Mouse (Mus musculus) limb, embryonic 15.5 days (tissue): ENCODE measurements around the gene Pkn3. TPM values are rescaled to one million over a fixed set of nuclear protein-coding genes. Genes with fewer than 3 reads are reported as not detected.
"Not testable (repeated sequence)": the region's sequence is repeated elsewhere in the genome, so short reads cannot be mapped to it uniquely, and the experiment has no call there.

Experiments used
- ATAC-seq: fragments of 200-750 bp; cut with Nextera tagmentation; 2 replicates; pipeline ENCODE4 v1.8.0; 2017; ENCODE audit warnings: low read depth, moderate TSS enrichment; ENCODE audit not compliant: insufficient number of reproducible peaks, low FRiP score, low TSS enrichment
- H3K27ac ChIP-seq: fragments of 300-500 bp; sonication (generic); 2 replicates; pipeline ENCODE4 v1.5.1; 2015; ENCODE audit warnings: moderate library complexity, mild to moderate bottlenecking, inconsistent platforms
- H3K27me3 ChIP-seq: fragments of 300-500 bp; sonication (generic); 2 replicates; pipeline ENCODE4 v1.6.1; 2015; ENCODE audit warnings: inconsistent platforms
- H3K36me3 ChIP-seq: fragments of 300-500 bp; sonication (generic); 2 replicates; pipeline ENCODE4 v1.6.1; 2015; ENCODE audit warnings: inconsistent platforms
- H3K4me1 ChIP-seq: fragments of 300-500 bp; sonication (generic); 2 replicates; pipeline ENCODE4 v1.6.1; 2015; ENCODE audit warnings: inconsistent platforms
- H3K4me2 ChIP-seq: fragments of 300-500 bp; sonication (generic); 2 replicates; pipeline ENCODE4 v1.6.1; 2015; ENCODE audit warnings: mild to moderate bottlenecking, inconsistent platforms
- H3K4me3 ChIP-seq: fragments of 300-500 bp; sonication (generic); 2 replicates; pipeline ENCODE4 v1.5.1; 2015; ENCODE audit warnings: mild to moderate bottlenecking, inconsistent platforms
- H3K9ac ChIP-seq: fragments of 300-500 bp; sonication (generic); 2 replicates; pipeline ENCODE4 v1.6.1; 2015; ENCODE audit warnings: inconsistent platforms
- H3K9me3 ChIP-seq: fragments of 300-500 bp; sonication (generic); 2 replicates; pipeline ENCODE4 v1.6.1; 2016; ENCODE audit warnings: inconsistent platforms
- WGBS: fragments of 180-500 bp; shearing (Covaris S2); methylation state at CpG from one replicate; pipeline ENCODE4 v1.1.7; 2015; 5-methylcytosine and 5-hydroxymethylcytosine counted together
- polyA plus RNA-seq: library from polyadenylated mRNA; unstranded; fragments of >200 nt; fragmentation: Nextera tagmentation; extraction: Ambion mirVana; gene quantifications from 2 replicates; pipeline ENCODE4 v1.2.1, GENCODE M21; 2015

The Pkn3 gene
- polyA plus RNA-seq, 1 experiment from 2014 or later, result 8.6 TPM

DNA sequence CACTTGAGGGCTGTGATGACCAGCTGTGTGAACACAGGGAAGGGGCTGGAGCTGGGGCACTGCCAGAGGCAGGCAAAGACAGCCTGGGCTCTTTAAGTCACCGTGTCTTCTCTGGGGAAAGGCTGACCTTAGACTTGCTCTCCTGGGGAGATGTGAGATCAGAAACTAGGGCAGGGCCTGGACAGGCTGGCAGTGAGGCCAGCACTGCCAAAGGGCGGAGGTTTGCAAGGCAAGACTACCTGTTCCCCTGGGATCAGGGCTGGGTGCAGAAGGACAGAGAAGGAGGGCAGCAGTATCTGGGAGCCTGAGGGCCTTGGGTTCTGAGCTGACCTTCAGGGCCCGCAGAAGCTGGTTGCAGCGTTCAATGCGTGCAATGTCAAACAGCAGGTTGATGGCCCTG is 30.2 kb downstream of the Pkn3 start:
- H3K4me2 ChIP-seq, result no peak overlapping the region
- no peak for ATAC-seq
- H3K27me3 ChIP-seq, result no peaks in the 10 kb centered on the region
- H3K27ac ChIP-seq, result no peak overlapping the region
- H3K36me3 ChIP-seq, result peaks cover 92% of the 10 kb centered on the region
- WGBS, result 93% methylated on average over 5 of the region's 5 CpGs
- no peaks in the 10 kb centered on the region for H3K4me1 ChIP-seq
- H3K4me3 ChIP-seq, result no peak overlapping the region
- no peak overlapping the region for H3K9ac ChIP-seq
- no peaks in the 10 kb centered on the region for H3K9me3 ChIP-seq

DNA sequence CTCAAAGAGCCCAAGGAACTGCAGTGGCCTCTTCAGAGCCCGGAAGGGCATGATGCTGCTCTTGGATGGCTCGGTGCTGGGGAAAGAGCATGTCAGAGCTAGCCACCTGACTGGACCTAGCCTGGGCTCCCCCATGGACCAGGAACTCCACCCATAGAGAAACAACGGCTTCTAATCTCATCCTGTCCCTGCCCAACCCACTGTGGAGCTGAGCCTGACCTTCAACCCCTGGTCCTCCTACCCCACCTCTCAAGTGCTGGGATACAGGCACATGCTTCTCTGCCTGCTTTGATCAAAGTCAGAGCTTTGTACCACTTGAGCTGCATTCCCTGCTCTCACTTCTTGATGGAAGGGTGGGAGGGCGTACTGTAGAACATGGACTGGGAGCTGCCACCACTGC is 30.8 kb downstream of the Pkn3 start:
- no peak for ATAC-seq
- Histone ChIP-seq H3K27me3 (no peaks in the 10 kb centered on the region), H3K9ac (no peak overlapping the region), H3K27ac (no peak overlapping the region), H3K4me2 (no peak overlapping the region), H3K4me1 (no peaks in the 10 kb centered on the region), H3K36me3 (peaks cover 92% of the 10 kb centered on the region), H3K4me3 (no peak overlapping the region), H3K9me3 (no peaks in the 10 kb centered on the region)
- 90% methylated on average over 4 of the region's 4 CpGs for WGBS

DNA sequence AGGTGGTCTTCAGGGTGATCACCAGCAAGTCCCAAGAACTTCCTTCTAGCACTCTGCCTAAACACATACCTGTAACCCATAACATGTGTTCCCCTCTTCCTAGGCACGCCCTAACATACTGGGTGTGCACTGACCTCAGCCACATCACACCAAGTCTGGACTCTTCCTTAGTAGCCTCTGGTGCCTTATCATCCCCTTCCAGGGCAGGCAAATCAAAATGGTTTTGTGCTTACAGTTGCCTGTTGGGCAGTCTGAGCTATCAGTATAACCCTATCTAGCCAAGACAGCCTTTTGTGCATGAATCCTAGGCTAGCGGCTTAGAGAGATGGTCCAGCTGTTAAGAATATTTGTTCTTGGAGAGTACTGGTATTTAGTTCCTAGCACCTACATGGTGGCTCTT is 34.0 kb downstream of the Pkn3 start:
- WGBS, result 94% methylated on average over 2 of the region's 2 CpGs
- peaks cover 71% of the 10 kb centered on the region for H3K36me3 ChIP-seq
- H3K9ac ChIP-seq, result no peak overlapping the region

DNA sequence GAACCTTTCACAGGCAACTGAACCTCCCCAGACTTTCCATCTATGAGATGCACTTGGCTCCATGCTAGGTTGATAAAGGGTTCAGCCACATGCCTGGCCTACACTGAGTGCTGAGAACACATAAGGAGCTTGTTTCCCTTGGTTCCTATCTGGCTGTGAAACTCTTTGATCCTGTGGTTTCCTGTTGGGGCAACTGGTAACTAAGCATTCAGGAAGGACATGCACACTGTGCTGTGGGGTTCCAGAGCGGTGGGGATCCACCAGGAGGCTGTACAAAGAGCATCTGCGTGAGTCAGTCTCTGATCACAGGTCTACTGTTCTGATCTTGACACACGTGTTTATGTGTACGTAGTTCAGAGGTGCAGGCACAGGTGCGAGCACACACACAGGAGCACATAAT is 35.1 kb downstream of the Pkn3 start:
- Histone ChIP-seq H3K4me2 (no peak overlapping the region), H3K9ac (no peak overlapping the region), H3K27me3 (no peaks in the 10 kb centered on the region), H3K4me3 (no peak overlapping the region), H3K27ac (no peak overlapping the region), H3K4me1 (no peaks in the 10 kb centered on the region), H3K9me3 (no peaks in the 10 kb centered on the region), H3K36me3 (peaks cover 60% of the 10 kb centered on the region)
- 84% methylated on average over 5 of the region's 5 CpGs for WGBS
- no peak for ATAC-seq

More for the DNA sequence above, 34.0 kb downstream of the Pkn3 start:
- no peak overlapping the region for H3K4me3 ChIP-seq
- H3K27me3 ChIP-seq, result no peaks in the 10 kb centered on the region
- no peak for ATAC-seq
- no peaks in the 10 kb centered on the region for H3K9me3 ChIP-seq
- no peak overlapping the region for H3K4me2 ChIP-seq
- no peaks in the 10 kb centered on the region for H3K4me1 ChIP-seq
- H3K27ac ChIP-seq, result no peak overlapping the region

DNA sequence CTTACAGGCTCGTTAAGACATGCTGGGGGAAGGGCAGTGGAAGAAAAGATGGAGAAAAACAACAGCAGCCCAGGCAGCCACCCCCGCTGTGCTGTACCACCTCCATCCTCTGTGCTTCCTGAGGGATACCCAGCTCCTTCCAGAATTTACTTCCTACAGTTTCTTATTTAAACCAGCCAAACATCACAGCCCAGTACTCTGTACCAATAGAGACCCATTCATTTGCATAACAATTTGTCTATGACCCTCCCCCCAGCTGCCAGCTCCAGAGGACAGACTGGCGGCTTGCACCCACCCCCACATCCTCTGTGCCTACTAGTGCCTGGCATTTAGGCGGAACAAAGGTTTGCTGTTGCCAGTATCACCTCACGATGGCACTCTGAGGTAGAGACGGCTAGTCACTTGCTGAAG is 42.2 kb downstream of the Pkn3 start:
- no peak overlapping the region for H3K4me2 ChIP-seq
- WGBS, result 36% methylated on average over 6 of the region's 6 CpGs
- H3K27me3 ChIP-seq, result no peaks in the 10 kb centered on the region
- H3K4me1 ChIP-seq, result peaks cover 14% of the 10 kb centered on the region
- H3K36me3 ChIP-seq, result peaks cover 18% of the 10 kb centered on the region; the same call in 1 of the 2 replicates
- no peaks in the 10 kb centered on the region for H3K9me3 ChIP-seq
- no peak overlapping the region for H3K27ac ChIP-seq
- H3K9ac ChIP-seq, result no peak overlapping the region
- no peak for ATAC-seq
- H3K4me3 ChIP-seq, result no peak overlapping the region

DNA sequence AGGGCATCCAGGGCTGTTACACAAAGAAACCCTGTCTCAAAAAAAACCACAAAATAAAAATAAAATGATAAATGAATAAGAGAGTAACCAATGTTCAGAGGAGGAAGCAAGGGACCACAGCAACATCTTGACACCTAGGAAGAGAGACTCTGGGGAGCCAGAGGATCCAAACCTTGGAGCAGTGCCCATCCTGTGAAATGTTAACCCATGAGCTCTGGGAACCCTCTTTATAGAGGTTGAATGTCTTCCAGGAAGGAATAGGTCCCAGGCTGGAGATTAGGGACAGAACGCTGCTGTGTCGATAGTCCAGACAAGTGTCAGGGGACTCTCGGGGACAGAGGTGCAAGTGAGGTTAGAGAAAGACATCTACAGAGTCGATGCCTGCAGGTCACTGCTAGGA is 42.8 kb downstream of the Pkn3 start:
- H3K36me3 ChIP-seq, result peaks cover 18% of the 10 kb centered on the region; the same call in 1 of the 2 replicates
- H3K9me3 ChIP-seq, result no peaks in the 10 kb centered on the region
- no peak overlapping the region for H3K9ac ChIP-seq
- no peak overlapping the region for H3K4me2 ChIP-seq
- peaks cover 20% of the 10 kb centered on the region for H3K4me1 ChIP-seq
- no peaks in the 10 kb centered on the region for H3K27me3 ChIP-seq
- H3K27ac ChIP-seq, result no peak overlapping the region
- no peak for ATAC-seq
- 89% methylated on average over 4 of the region's 4 CpGs for WGBS
- no peak overlapping the region for H3K4me3 ChIP-seq

DNA sequence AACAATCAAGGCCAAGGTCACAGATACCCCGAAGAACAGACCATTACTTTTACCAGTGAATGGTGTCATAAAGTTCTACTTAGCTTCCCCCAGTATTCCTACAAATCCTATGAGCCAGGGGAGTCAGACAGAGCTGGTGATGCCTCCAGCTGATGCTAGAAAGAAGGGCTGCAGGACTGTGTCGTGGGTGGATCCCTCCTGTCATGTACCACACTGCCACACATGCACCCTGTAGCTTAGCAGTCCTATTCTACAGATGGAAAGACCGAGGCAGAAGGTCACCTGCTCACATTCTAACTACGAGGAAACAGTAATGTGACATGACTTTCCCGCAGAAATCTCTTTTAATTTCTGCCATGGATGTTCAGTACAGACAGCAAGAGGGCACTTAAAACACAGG is 45.3 kb downstream of the Pkn3 start:
- no peak overlapping the region for H3K4me2 ChIP-seq

DNA sequence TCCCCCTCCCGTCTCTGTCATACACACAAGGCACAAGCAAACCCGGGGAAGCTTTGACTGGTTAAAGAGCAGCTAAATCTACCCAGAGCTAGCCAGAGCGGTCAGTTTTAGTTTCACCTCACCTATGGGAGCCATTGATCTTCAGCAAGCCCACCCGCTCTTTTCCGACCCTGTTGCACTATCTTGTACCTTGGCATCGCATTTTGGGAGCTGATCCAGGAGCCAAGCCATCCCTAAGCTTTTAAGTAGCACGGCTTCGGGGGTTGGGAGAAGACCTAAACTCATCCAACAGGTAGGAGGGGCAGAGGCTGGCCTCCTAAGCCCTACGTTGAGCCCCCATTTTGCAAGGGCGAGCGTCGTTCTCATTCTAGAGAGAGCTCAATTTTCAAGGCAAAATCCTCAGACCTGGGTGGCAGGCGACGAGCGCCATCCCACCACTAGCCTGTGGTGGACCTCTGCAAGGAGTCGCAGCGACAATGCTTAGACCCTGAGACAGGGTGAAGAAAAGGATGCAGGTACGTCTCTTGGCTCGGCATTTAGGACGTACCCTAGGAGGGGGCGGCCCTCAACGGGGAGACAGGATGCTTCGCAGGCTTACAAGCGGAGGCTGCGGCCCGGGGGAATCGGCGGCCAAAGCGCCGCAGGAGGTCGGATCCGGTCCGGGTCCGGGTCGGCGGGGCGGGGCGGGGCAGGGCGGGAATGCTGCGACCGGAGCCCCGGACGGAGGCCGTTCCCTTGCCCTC is 46.4 kb downstream of the Pkn3 start:
- Histone ChIP-seq H3K9ac (peak overlapping the region; percentile 65), H3K4me2 (peak overlapping the region; percentile 80), H3K27me3 (no peaks in the 10 kb centered on the region), H3K36me3 (peaks cover 10% of the 10 kb centered on the region; the same call in 1 of the 2 replicates), H3K4me1 (peaks cover 22% of the 10 kb centered on the region), H3K27ac (peak overlapping the region; percentile 90), H3K9me3 (no peaks in the 10 kb centered on the region), H3K4me3 (peak overlapping the region; percentile 76)
- WGBS, result 1% methylated on average over 44 of the region's 44 CpGs
- ATAC-seq, result peak; percentile 66

More for the DNA sequence above, 45.3 kb downstream of the Pkn3 start:
- no peak for ATAC-seq
- Histone ChIP-seq H3K36me3 (peaks cover 10% of the 10 kb centered on the region; the same call in 1 of the 2 replicates), H3K4me3 (no peak overlapping the region), H3K9ac (no peak overlapping the region), H3K27ac (no peak overlapping the region), H3K4me1 (peaks cover 22% of the 10 kb centered on the region), H3K27me3 (no peaks in the 10 kb centered on the region), H3K9me3 (no peaks in the 10 kb centered on the region)
- WGBS, result 87% methylated on average over 5 of the region's 5 CpGs

DNA sequence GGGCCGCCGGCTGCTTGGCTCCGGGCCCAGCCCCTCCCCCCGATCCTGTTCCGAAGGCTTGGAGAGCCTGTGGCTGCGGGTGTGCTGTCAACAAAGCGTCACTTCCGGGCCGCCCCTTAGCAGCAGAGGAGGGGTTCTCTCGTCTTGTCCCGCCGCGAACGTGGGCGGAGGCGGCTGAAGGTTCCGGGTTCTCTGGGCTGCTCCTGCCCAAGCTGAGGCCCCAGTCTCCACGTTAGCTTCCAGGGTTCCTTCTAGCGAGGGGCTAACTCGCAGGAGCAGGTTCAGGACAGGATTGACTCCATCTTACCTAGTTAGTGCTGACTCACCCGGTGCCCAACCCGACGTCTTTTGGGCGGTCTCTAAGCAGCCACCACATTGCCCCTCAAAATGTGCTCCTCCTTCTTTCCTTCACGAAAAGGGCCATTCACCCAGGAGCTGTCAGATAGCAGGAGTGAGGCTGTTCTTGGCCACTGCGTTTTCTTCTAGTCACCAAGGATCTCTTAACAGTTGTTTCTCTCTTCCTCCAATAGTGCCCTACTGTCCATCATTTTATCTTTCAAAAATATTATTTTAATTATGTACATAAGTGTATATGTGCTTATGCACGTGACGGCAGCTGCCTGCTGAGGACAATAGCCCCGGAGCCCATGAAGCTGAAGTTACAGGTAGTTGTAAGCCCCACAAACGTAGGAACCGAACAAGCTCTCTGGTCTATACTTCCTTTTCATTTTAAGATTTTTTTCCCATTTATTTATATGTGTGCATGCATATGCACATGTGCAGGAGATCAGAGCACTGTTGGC is 47.2 kb downstream of the Pkn3 start, which contains the start of gene Zer1:
Gene Zer1, minus strand, starts transcription at position 114 of the 803 bp plus-strand sequence.
- H3K4me2 ChIP-seq, result peak within 1 kb of the TSS; percentile 80
- no peaks in the 10 kb centered on the region for H3K9me3 ChIP-seq
- H3K27me3 ChIP-seq, result no peaks in the 10 kb centered on the region
- H3K27ac ChIP-seq, result peak within 1 kb of the TSS; percentile 90
- peaks cover 10% of the 10 kb centered on the region; the same call in 1 of the 2 replicates for H3K36me3 ChIP-seq
- peak; percentile 93 for ATAC-seq
- 9% methylated on average over 31 of the region's 31 CpGs for WGBS
- peak within 1 kb of the TSS; percentile 65 for H3K9ac ChIP-seq
- H3K4me3 ChIP-seq, result peak within 1 kb of the TSS; percentile 76
- H3K4me1 ChIP-seq, result peaks cover 22% of the 10 kb centered on the region

DNA sequence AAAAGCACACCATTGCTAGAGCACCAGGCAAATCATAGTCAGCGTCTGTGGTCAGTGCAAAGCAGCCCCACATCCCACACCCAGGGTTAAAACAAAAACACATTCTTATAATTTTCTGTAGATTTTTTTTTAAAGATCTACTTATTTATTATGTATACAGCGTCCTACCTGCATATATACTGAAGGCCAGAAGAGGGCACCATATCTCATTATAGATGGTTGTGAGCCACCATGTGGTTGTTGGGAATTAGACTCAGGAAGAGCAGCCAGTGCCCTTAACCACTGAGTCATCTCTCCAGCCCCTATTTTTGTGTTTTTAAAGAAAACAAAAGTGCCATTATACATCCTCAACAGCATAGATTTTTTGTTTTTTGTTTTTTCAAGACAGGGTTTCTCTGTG is 51.3 kb downstream of the Pkn3 start:
- peaks cover 21% of the 10 kb centered on the region for H3K4me1 ChIP-seq
- H3K4me2 ChIP-seq, result no peak overlapping the region
- no peaks in the 10 kb centered on the region for H3K27me3 ChIP-seq
- no peak overlapping the region for H3K4me3 ChIP-seq
- WGBS, result 32% methylated on average over 2 of the region's 2 CpGs
- no peak overlapping the region for H3K27ac ChIP-seq
- ATAC-seq, result no peak
- no peak overlapping the region for H3K9ac ChIP-seq
- no peaks in the 10 kb centered on the region for H3K9me3 ChIP-seq
- no peaks in the 10 kb centered on the region for H3K36me3 ChIP-seq

DNA sequence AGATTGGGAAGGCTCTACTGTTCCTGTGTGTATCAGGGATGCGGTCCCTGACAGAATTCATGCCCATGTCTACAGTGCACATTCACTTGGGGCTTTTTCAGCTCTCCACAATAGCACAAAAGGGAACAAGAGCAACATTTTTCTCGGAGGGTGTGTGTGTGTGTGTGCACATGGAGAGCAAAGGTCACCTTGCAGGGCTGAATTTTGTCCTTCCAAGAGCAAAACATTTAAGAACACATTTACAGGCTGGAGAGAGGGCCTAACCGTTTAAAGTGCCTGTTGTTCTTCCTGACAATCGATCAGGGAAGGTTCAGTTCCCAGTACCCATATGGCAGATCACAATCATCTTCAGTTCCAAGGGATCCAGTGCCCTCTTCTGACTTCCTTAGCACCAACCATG is 52.7 kb downstream of the Pkn3 start:
- no peaks in the 10 kb centered on the region for H3K36me3 ChIP-seq
- no peak overlapping the region for H3K9ac ChIP-seq
- H3K27ac ChIP-seq, result no peak overlapping the region
- no peaks in the 10 kb centered on the region for H3K27me3 ChIP-seq
- H3K4me2 ChIP-seq, result no peak overlapping the region
- H3K4me3 ChIP-seq, result no peak overlapping the region
- H3K4me1 ChIP-seq, result peaks cover 24% of the 10 kb centered on the region
- 87% methylated on average over 4 of the region's 4 CpGs for WGBS
- no peak for ATAC-seq
- H3K9me3 ChIP-seq, result no peaks in the 10 kb centered on the region

DNA sequence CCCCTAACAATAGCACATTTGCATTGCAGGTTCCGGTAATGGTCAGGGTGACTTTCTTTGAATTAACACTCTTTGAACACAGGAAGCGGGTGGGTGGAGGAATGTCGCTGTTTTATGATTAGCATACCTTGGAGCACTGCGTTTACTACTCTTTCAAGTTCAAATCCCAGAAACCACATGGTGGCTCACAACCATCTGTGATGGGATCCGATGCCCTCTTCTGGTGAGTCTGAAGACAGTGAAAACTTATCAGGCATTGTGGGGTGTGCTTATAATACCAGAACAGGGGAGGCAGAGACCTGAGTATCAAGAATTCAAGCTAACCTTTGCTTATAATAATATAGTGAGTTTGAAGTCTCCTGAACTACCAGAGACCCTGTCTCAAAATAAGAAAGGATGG is 53.8 kb downstream of the Pkn3 start:
- not testable (repeated sequence) for H3K4me2 ChIP-seq, H3K27ac ChIP-seq, H3K27me3 ChIP-seq, H3K36me3 ChIP-seq, H3K4me3 ChIP-seq, H3K9ac ChIP-seq, H3K9me3 ChIP-seq, ATAC-seq
- 47% methylated on average over 5 of the region's 5 CpGs for WGBS
- H3K4me1 ChIP-seq, result peaks cover 24% of the 10 kb centered on the region
